Comparison of ENCODE assay signal across 28 mouse cellular contexts in the genomic region with DNA sequence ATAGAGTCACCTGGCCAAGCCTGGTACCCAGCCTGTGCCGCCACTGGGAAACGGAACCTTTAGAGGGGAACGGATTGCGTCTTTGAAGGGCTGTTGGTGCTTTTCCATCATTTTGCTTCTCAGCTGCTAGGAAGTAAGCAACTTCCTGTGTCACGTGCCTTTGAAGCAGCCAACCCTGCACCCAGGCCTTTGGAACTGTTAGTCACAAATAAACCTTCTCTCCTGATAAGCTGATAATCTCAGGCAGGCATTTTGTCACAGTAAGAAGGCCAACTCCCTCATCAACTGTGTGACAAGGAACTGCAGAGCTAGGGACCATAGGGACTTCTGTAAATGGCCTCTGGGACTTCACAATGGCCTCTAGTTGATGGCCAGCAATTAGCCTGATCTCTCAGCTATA. TPM values are rescaled to one million over a fixed set of nuclear protein-coding genes. Genes with fewer than 3 reads are reported as not detected.
A peak's percentile ranks its signal among the peaks of the same experiment; 100 is the strongest.
DNase-seq lines count a peak whose midpoint lies in the region; ATAC-seq and TF ChIP-seq lines count a peak whose summit lies in the region.
"Had no signal": no experiment of that assay in that cellular context is flagged by ENCODE, and none has a peak within 500 bp of the region (broad histone marks: within the 10 kb centered on the region; RNA-seq: fewer than 3 reads in every experiment).

No protein-coding gene starts in this region.

- DNase-seq in MEL-GATA-1-ER (ENCODE audit: extremely low read depth, low read depth), result peak; percentile 48
- no peak for DNase-seq in stomach, postnatal 0 days (ENCODE audit: low spot score)
- no peak for DNase-seq in gastrocnemius, postnatal 4 days (ENCODE audit: low spot score in 2 of 2)
- DNase-seq in thymus, postnatal 14 days, result no peak
- DNase-seq: adrenal gland, adult 2 months; adrenal gland, postnatal 10 days; adrenal gland, postnatal 25 days; B cell, adult 2 months; cerebellum, adult 11 months; cerebellum, adult 18-20 months; cerebellum, adult 8-10 months; cerebellum, adult 9-11 months; cerebellum, postnatal 14 days; cerebellum, postnatal 36 days; embryo, embryonic 11 days had no signal

- no peaks in the 10 kb centered on the region for H3K9me3 ChIP-seq in intestine, embryonic 16.5 days (ENCODE audit: control insufficient read depth, low read length)
- H3K9me3 ChIP-seq in stomach, postnatal 0 days (ENCODE audit: control insufficient read depth, low read length), result no peaks in the 10 kb centered on the region
- 0 out of 2 replicates have a peak, but pooled peaks cover 5% of the 10 kb centered on the region for H3K9me3 ChIP-seq in liver, embryonic 12.5 days (replicated peaks)
- no peaks in the 10 kb centered on the region for H3K9me3 ChIP-seq in forebrain, embryonic 15.5 days

- H3K27me3 ChIP-seq in C2C12 (ENCODE audit: control insufficient read depth, insufficient read depth, insufficient read length), result peaks cover 17% of the 10 kb centered on the region
- no peaks in the 10 kb centered on the region for H3K27me3 ChIP-seq in intestine, embryonic 16.5 days (replicated peaks; ENCODE audit: control insufficient read depth, insufficient read depth, low read length)
- H3K27me3 ChIP-seq in stomach, postnatal 0 days (ENCODE audit: control insufficient read depth, insufficient read depth, low read length), result no peaks in the 10 kb centered on the region
- H3K27me3 ChIP-seq in liver, embryonic 12.5 days (replicated peaks), result no peaks in the 10 kb centered on the region
- no peaks in the 10 kb centered on the region for H3K27me3 ChIP-seq in forebrain, embryonic 15.5 days
- H3K27me3 ChIP-seq: embryonic facial prominence, embryonic 12.5 days; forebrain, embryonic 13.5 days had no signal

- H3K27ac ChIP-seq in intestine, embryonic 16.5 days (ENCODE audit: low read length), result no peak overlapping the region
- no peak overlapping the region for H3K27ac ChIP-seq in stomach, postnatal 0 days (replicated peaks)
- H3K27ac ChIP-seq in liver, embryonic 12.5 days, result no peak overlapping the region
- no peak overlapping the region for H3K27ac ChIP-seq in forebrain, embryonic 15.5 days (replicated peaks)
- H3K27ac ChIP-seq: embryonic facial prominence, embryonic 12.5 days; forebrain, embryonic 13.5 days had no signal

- no peaks in the 10 kb centered on the region for H3K36me3 ChIP-seq in C2C12 (ENCODE audit: control insufficient read depth, insufficient read depth)
- H3K36me3 ChIP-seq in intestine, embryonic 16.5 days (ENCODE audit: control insufficient read depth, insufficient read depth, low read length), result no peaks in the 10 kb centered on the region
- H3K36me3 ChIP-seq in stomach, postnatal 0 days (ENCODE audit: control insufficient read depth, insufficient read depth, low read length), result no peaks in the 10 kb centered on the region
- no peaks in the 10 kb centered on the region for H3K36me3 ChIP-seq in liver, embryonic 12.5 days
- no peaks in the 10 kb centered on the region for H3K36me3 ChIP-seq in forebrain, embryonic 15.5 days
- H3K36me3 ChIP-seq: embryonic facial prominence, embryonic 12.5 days had no signal

- H3K79me3 ChIP-seq in C2C12 (ENCODE audit: low read depth), result no peaks in the 10 kb centered on the region

- no peak for TF ChIP-seq CTCF in C2C12 (IDR thresholded peaks at IDR 0.05; ENCODE audit: control insufficient read depth, insufficient read depth, insufficient read length)
- no peak for TF ChIP-seq CTCF in stomach, postnatal 0 days (IDR thresholded peaks at IDR 0.05; ENCODE audit: low read depth)

- WGBS in intestine, embryonic 16.5 days, result 79% methylated on average over 5 of the region's 5 CpGs
- 65% methylated on average over 5 of the region's 5 CpGs for WGBS in stomach, postnatal 0 days
- 54% methylated on average over 5 of the region's 5 CpGs for WGBS in liver, embryonic 12.5 days (ENCODE audit: insufficient replicate concordance)
- 86% methylated on average over 5 of the region's 5 CpGs for WGBS in forebrain, embryonic 15.5 days

- no peak overlapping the region for H3K4me3 ChIP-seq in C2C12 (ENCODE audit: insufficient read depth, poor library complexity, severe bottlenecking)
- no peak overlapping the region for H3K4me3 ChIP-seq in intestine, embryonic 16.5 days (ENCODE audit: low read length)
- H3K4me3 ChIP-seq in stomach, postnatal 0 days (ENCODE audit: low read depth, low read length), result no peak overlapping the region
- H3K4me3 ChIP-seq in liver, embryonic 12.5 days, result no peak overlapping the region
- no peak overlapping the region for H3K4me3 ChIP-seq in forebrain, embryonic 15.5 days
- H3K4me3 ChIP-seq: embryonic facial prominence, embryonic 12.5 days; forebrain, embryonic 13.5 days had no signal

- no peaks in the 10 kb centered on the region for H3K79me2 ChIP-seq in C2C12 (ENCODE audit: control insufficient read depth, insufficient read depth)

- H3K4me2 ChIP-seq in intestine, embryonic 16.5 days (ENCODE audit: low read depth, low read length), result no peak overlapping the region
- H3K4me2 ChIP-seq in stomach, postnatal 0 days (replicated peaks; ENCODE audit: low read depth), result no peak overlapping the region
- H3K4me2 ChIP-seq in liver, embryonic 12.5 days, result no peak overlapping the region
- no peak overlapping the region for H3K4me2 ChIP-seq in forebrain, embryonic 15.5 days (replicated peaks)
- H3K4me2 ChIP-seq: embryonic facial prominence, embryonic 12.5 days; forebrain, embryonic 13.5 days had no signal

- TF ChIP-seq EP300 in stomach, postnatal 0 days (optimal IDR thresholded peaks at IDR 0.05), result no peak

- H3K4me1 ChIP-seq in intestine, embryonic 16.5 days (ENCODE audit: control insufficient read depth, insufficient read depth, low read length), result no peaks in the 10 kb centered on the region
- H3K4me1 ChIP-seq in stomach, postnatal 0 days (replicated peaks; ENCODE audit: control insufficient read depth, insufficient read depth), result no peaks in the 10 kb centered on the region
- no peaks in the 10 kb centered on the region for H3K4me1 ChIP-seq in liver, embryonic 12.5 days
- no peaks in the 10 kb centered on the region for H3K4me1 ChIP-seq in forebrain, embryonic 15.5 days
- H3K4me1 ChIP-seq: embryonic facial prominence, embryonic 12.5 days; forebrain, embryonic 13.5 days had no signal

- H3ac ChIP-seq in C2C12 (ENCODE audit: control insufficient read depth, insufficient read length, low read depth), result no peak overlapping the region

- ATAC-seq in intestine, embryonic 16.5 days, result peak; percentile 28; the same call in 1 of the 2 replicates
- ATAC-seq in stomach, postnatal 0 days (ENCODE audit: low FRiP score, low TSS enrichment), result peak; percentile 46; the same call in 1 of the 2 replicates
- ATAC-seq in liver, embryonic 12.5 days, result no peak
- ATAC-seq in forebrain, embryonic 15.5 days (replicated peaks), result no peak
- ATAC-seq: forebrain, embryonic 13.5 days; forebrain, embryonic 16.5 days had no signal

- H3K9ac ChIP-seq in intestine, embryonic 16.5 days (ENCODE audit: low read depth, low read length), result no peak overlapping the region
- H3K9ac ChIP-seq in stomach, postnatal 0 days (ENCODE audit: low read length), result no peak overlapping the region
- H3K9ac ChIP-seq in liver, embryonic 12.5 days, result no peak overlapping the region
- no peak overlapping the region for H3K9ac ChIP-seq in forebrain, embryonic 15.5 days (replicated peaks)
- H3K9ac ChIP-seq: embryonic facial prominence, embryonic 12.5 days; forebrain, embryonic 13.5 days had no signal

TF ChIP-seq in C2C12, 6 proteins besides CTCF, POLR2A, EP300 and RAD21 (continues in another document):
- no peak for TF ChIP-seq CEBPB (IDR thresholded peaks at IDR 0.05; ENCODE audit: low read depth)

RNA-seq across cellular contexts. Expression of a gene that starts 18.6 kb away (rescaled TPM):
- not detected for polyA plus RNA-seq in C2C12 (2012; fragmentation: generic; extraction: Trizol)
- 12.8 and 13.7 TPM in 2 replicates for polyA plus RNA-seq in intestine, embryonic 16.5 days (2015; fragmentation: Nextera tagmentation; extraction: Ambion mirVana)
- 5.3 and 5.7 TPM in 2 replicates for polyA plus RNA-seq in stomach, postnatal 0 days (2015; fragmentation: Nextera tagmentation; extraction: Ambion mirVana)
- total RNA-seq in gastrocnemius, postnatal 4 days (2021), result under 1 TPM in 1 of 2 experiments, not detected in 1; 0.20 TPM
- polyA plus RNA-seq in liver, embryonic 12.5 days (2016; fragmentation: Nextera tagmentation; extraction: Ambion mirVana), result 1.9 and 2.8 TPM in 2 replicates
- 0.34 and 0.62 TPM in 2 replicates for polyA plus RNA-seq in forebrain, embryonic 15.5 days (2015; fragmentation: Nextera tagmentation; extraction: Ambion mirVana)
- total RNA-seq: adrenal gland, postnatal 25 days; common myeloid progenitor, adult 5-6 weeks had no signal

RNA-seq across cellular contexts. Expression of a gene that starts 18.9 kb away (rescaled TPM):
- 0.04 TPM for polyA plus RNA-seq in C2C12 (2012; fragmentation: generic; extraction: Trizol)
- 164 and 166 TPM in 2 replicates for polyA plus RNA-seq in intestine, embryonic 16.5 days (2015; fragmentation: Nextera tagmentation; extraction: Ambion mirVana)
- 101 and 111 TPM in 2 replicates for polyA plus RNA-seq in stomach, postnatal 0 days (2015; fragmentation: Nextera tagmentation; extraction: Ambion mirVana)
- total RNA-seq in gastrocnemius, postnatal 4 days (2021), result under 1 TPM; 0.74 to 0.75 TPM
- 27.3 and 28.2 TPM in 2 replicates for polyA plus RNA-seq in liver, embryonic 12.5 days (2016; fragmentation: Nextera tagmentation; extraction: Ambion mirVana)
- polyA plus RNA-seq in forebrain, embryonic 15.5 days (2015; fragmentation: Nextera tagmentation; extraction: Ambion mirVana), result 16.0 and 20.0 TPM in 2 replicates

RNA-seq across cellular contexts. Expression of a gene that starts 35.5 kb away (rescaled TPM):
- 86.1 TPM for polyA plus RNA-seq in C2C12 (2012; fragmentation: generic; extraction: Trizol)
- polyA plus RNA-seq in intestine, embryonic 16.5 days (2015; fragmentation: Nextera tagmentation; extraction: Ambion mirVana), result 12.9 and 13.3 TPM in 2 replicates
- polyA plus RNA-seq in stomach, postnatal 0 days (2015; fragmentation: Nextera tagmentation; extraction: Ambion mirVana), result 12.0 and 14.2 TPM in 2 replicates
- 10 to 100 TPM; 79.3 to 80.5 TPM for total RNA-seq in gastrocnemius, postnatal 4 days (2021)
- 13.9 and 18.1 TPM in 2 replicates for polyA plus RNA-seq in liver, embryonic 12.5 days (2016; fragmentation: Nextera tagmentation; extraction: Ambion mirVana)
- polyA plus RNA-seq in forebrain, embryonic 15.5 days (2015; fragmentation: Nextera tagmentation; extraction: Ambion mirVana), result 24.8 and 28.9 TPM in 2 replicates

RNA-seq across cellular contexts. Expression of a gene that starts 48.3 kb away (rescaled TPM):
- polyA plus RNA-seq in C2C12 (2012; fragmentation: generic; extraction: Trizol), result not detected
- polyA plus RNA-seq in intestine, embryonic 16.5 days (2015; fragmentation: Nextera tagmentation; extraction: Ambion mirVana), result not detected in 2 replicates
- polyA plus RNA-seq in stomach, postnatal 0 days (2015; fragmentation: Nextera tagmentation; extraction: Ambion mirVana), result 0.45 and 1.6 TPM in 2 replicates
- under 1 TPM in 1 of 2 experiments, not detected in 1; 0.78 TPM for total RNA-seq in gastrocnemius, postnatal 4 days (2021)
- 0.38 TPM in 1 of 2 replicates, not detected in the other for polyA plus RNA-seq in liver, embryonic 12.5 days (2016; fragmentation: Nextera tagmentation; extraction: Ambion mirVana)
- polyA plus RNA-seq in forebrain, embryonic 15.5 days (2015; fragmentation: Nextera tagmentation; extraction: Ambion mirVana), result not detected in 2 replicates
- total RNA-seq: common myeloid progenitor, adult 5-6 weeks; ES-E14 had no signal
- polyA plus RNA-seq: brain, embryonic 14.5 days; embryonic facial prominence, embryonic 12.5 days; embryonic facial prominence, embryonic 14.5 days; forebrain, embryonic 11.5 days; forebrain, embryonic 13.5 days; forebrain, embryonic 16.5 days; frontal cortex, adult 2 months had no signal

RNA-seq across cellular contexts. Expression of a gene that starts 50.1 kb away (rescaled TPM):
- polyA plus RNA-seq in C2C12 (2012; fragmentation: generic; extraction: Trizol), result 103 TPM
- polyA plus RNA-seq in intestine, embryonic 16.5 days (2015; fragmentation: Nextera tagmentation; extraction: Ambion mirVana), result 22.5 and 26.9 TPM in 2 replicates
- polyA plus RNA-seq in stomach, postnatal 0 days (2015; fragmentation: Nextera tagmentation; extraction: Ambion mirVana), result 13.3 and 16.0 TPM in 2 replicates
- 10 to 100 TPM; 21.2 to 23.0 TPM for total RNA-seq in gastrocnemius, postnatal 4 days (2021)
- polyA plus RNA-seq in liver, embryonic 12.5 days (2016; fragmentation: Nextera tagmentation; extraction: Ambion mirVana), result 19.0 and 22.3 TPM in 2 replicates
- 13.4 and 14.7 TPM in 2 replicates for polyA plus RNA-seq in forebrain, embryonic 15.5 days (2015; fragmentation: Nextera tagmentation; extraction: Ambion mirVana)

Comparison
In these comparisons a context has a peak if more than half of its experiments do, and no peak if none do; other contexts are left out.
1. ATAC-seq: peak in intestine, embryonic 16.5 days (single experiment) and stomach, postnatal 0 days (single experiment); none in liver, embryonic 12.5 days (single experiment) and forebrain, embryonic 15.5 days (single experiment).
2. RNA of a gene that starts 18.9 kb away (polyA plus RNA-seq): 164 to 166 TPM in intestine, embryonic 16.5 days, 101 to 111 TPM in stomach, postnatal 0 days, 27.3 to 28.2 TPM in liver, embryonic 12.5 days and 16.0 to 20.0 TPM in forebrain, embryonic 15.5 days; 0.04 TPM in C2C12 (single experiment); every median in the first group is over 10 times any median in the second.